Mouse (Mus musculus): ENCODE measurements around the gene Prpf8.

DNA sequence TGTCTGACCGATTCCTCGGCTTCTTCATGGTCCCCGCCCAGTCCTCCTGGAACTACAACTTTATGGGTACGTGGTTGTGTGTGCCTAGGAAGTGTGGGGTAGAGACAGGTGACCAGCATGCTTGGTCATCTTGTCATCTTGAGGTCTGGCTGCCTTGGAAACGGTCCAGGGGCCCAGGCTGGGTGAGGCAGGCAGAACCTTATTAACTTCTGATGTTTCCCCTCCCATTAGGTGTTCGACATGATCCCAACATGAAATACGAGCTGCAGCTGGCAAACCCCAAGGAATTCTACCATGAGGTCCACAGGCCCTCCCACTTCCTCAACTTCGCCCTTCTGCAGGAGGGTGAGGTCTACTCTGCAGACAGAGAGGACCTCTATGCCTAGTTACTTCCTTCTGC lies 22.3 kb downstream of the Prpf8 start:
- no peak for TF ChIP-seq CTCF (IDR thresholded peaks at IDR 0.05; ENCODE audit: insufficient read depth, low read length)
- no peak for TF ChIP-seq POLR2A (IDR thresholded peaks at IDR 0.05; ENCODE audit: borderline replicate concordance, extremely low read depth, low read depth, low read length)
